Mouse (Mus musculus) thymus, adult 2 months (tissue): ENCODE measurements around the gene Aven.

Experiments
- CTCF ChIP-seq: fragments of 200-500 bp; IDR thresholded peaks from 2 replicates; pipeline ENCODE4 v1.5.1; 2012; ENCODE audit warnings: mild to moderate bottlenecking, control low read depth, low read length, moderate library complexity, borderline replicate concordance; ENCODE audit not compliant: control insufficient read depth, poor library complexity, insufficient read depth; ENCODE audit errors: extremely low read depth
- POLR2A ChIP-seq: fragments of 200-500 bp; IDR thresholded peaks from 2 replicates; pipeline ENCODE4 v1.6.1; 2012; ENCODE audit warnings: mild to moderate bottlenecking, low read length, control low read depth, moderate library complexity; ENCODE audit not compliant: control insufficient read depth, poor library complexity, insufficient read depth; ENCODE audit errors: extremely low read depth

DNA sequence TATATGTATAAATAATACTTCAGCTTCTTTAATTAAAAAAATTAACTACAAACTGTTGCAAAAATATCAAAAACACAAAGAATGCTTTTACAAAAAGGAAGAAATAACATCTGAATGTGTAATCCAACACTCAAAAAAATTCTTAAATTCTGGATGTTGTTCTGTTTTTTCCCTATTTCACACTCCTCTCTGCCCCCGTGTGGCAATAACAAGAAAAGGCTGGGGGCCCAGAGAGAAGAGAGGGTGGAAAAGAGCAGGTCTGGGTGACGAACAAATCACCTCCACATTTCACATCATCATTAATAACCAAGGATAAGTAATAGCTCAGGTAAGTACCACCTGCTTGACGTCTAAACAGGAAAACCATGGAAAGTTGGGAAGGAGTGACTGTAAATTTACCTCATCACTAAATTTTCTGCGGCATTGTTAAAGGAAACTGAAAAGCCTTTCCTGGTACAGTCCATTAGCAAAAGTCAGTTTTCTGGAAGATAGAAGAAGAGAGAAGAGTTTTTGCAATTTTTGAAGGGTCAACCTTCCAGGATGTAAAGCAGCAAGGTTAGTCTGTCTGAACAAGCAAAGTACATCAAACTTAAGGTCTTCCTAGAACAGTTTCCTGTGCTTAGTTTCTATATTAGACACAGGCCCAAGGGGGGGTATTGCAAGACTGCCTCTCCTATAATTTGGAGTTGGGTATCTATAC lies 43.0 kb upstream of the Aven start:
- TF ChIP-seq CTCF (no peak), POLR2A (no peak)
